Mouse (Mus musculus) lung, adult 10 weeks (tissue): ENCODE measurements around the gene Gm20792. TPM values are rescaled to one million over a fixed set of nuclear protein-coding genes. Genes with fewer than 3 reads are reported as not detected.

Experiments
- polyA plus RNA-seq: library from polyadenylated mRNA; stranded (reverse); fragments of 350-450 nt; fragmentation: Illumina TruSeq; extraction: RNeasy Lipid Tissue Mini Kit (QIAGEN cat#74804); gene quantifications from one replicate; pipeline ENCODE4 v1.2.3, GENCODE M21; 2014; ENCODE audit warnings: low read depth, low replicate concordance; ENCODE audit not compliant: insufficient read depth

Gm20792 gene
- polyA plus RNA-seq = not detected

GRCm38 (mm10) chrY:48311555-48311954, at the start of gene Gm20792:
Gm20792 (plus strand) TSS chrY:48311855.

